Mouse (Mus musculus) layer of hippocampus, adult 6 months (tissue): Measurements from ENCODE around the gene Mmp21. TPM values are rescaled to one million over a fixed set of nuclear protein-coding genes. Genes with fewer than 3 reads are reported as not detected.

Experiments used
- long read RNA-seq, 2 experiments: library from polyadenylated mRNA; unstranded; transcript quantifications; one replicate each; pipeline ENCODE4 v2.0.0; 2019 to 2020
- polyA plus RNA-seq: library from polyadenylated mRNA; unstranded; fragments of <200 nt; fragmentation: Nextera tagmentation; gene quantifications from 2 replicates; pipeline ENCODE4 v1.2.3, GENCODE M21; 2021

The Mmp21 gene
- polyA plus RNA-seq, result not detected in 2 replicates
- long read RNA-seq, experiment 1, result 0 reads
- long read RNA-seq, experiment 2, result 0 reads

DNA sequence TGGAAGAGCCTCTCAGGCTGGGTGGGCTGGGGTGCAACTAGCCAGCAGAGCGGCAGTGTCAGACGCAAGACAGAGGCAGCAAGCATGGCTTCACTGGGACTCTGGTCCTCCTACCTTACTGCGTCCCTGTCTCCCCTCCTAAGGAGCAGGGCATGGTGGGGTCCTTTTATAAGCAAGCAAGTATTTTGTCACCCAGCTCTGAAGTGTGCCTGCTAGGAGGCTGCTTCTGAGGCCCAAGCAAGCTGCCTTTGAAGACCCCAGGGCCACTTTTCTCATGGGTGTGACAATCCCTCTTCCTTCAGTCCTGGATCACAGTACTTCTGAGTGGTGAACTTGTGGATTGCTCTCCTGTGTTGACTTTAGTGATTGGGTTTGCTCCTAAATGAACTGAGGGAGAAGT is at the start of gene Mmp21:
Gene Mmp21, minus strand, starts transcription at position 101 of the 400 bp plus-strand sequence.

DNA sequence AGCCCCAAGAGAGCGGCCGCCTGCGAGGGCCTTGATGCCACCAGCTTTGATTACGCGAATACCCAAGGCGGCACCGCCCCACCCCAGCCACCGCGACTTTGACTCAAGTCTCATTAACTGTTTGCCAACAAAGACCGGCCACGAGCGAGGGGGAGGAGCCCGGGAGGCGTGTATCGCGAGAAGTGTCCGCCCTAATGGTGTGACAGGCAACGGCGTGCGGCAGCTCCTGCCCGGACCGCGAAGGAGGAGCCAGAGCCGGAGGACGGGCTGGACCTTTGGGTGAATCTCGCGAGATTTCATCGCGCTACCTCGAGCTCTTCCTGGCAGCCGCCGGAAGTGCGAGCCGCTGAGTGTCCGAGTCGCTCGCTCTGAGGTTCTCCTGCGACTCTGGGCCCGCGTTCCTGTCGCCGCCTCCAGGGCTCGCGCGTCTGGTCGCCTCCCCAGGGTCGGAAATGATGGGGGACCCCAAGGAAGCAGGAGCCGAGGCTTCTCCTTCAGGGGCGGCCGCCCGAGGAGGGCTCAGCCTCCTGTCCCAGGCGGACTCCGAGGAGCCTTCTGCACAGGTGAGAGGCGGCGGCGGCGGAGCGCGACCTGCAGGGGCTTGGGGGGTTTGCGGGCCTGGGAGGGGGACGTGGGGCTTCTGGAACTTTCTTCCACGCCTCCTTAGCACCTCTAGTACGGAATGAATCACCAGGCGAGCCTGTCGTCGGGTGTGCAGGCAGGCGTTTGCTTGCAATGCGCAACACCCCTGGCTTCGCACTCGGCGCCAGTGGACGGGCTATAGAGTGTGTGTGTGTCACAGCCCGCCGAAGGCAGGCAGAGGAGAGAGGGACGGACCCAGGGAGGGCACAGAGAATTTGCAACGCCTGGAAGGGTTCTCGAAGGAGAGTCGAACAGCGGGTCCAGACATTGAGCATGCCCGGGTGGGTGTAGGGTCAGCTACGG is 42.2 kb downstream of the Mmp21 start, which contains the start of gene Edrf1:
Gene Edrf1, plus strand, starts transcription at position 183 of the 945 bp plus-strand sequence.

Other genes with a start within 250 kb of the Mmp21 start
- not detected in 2 replicates for gene Tex36, start 77.9 kb downstream of the Mmp21 start, polyA plus RNA-seq
- gene Edrf1, start 42.5 kb downstream of the Mmp21 start, polyA plus RNA-seq, result 5.4 and 7.2 TPM in 2 replicates
- 94.8 and 96.2 TPM in 2 replicates for gene Bccip, start 29.3 kb upstream of the Mmp21 start, polyA plus RNA-seq
- gene Uros, start 30.0 kb upstream of the Mmp21 start, polyA plus RNA-seq, result 32.4 and 34.1 TPM in 2 replicates
- 3.7 and 3.9 TPM in 2 replicates for gene Fank1, start 96.8 kb upstream of the Mmp21 start, polyA plus RNA-seq
- gene Dhx32, start 102.7 kb upstream of the Mmp21 start, polyA plus RNA-seq, result 19.8 and 22.1 TPM in 2 replicates